Mouse (Mus musculus): ENCODE data around the gene Tet3. TPM values are rescaled to one million over a fixed set of nuclear protein-coding genes. Genes with fewer than 3 reads are reported as not detected.
A peak's percentile ranks its signal among the peaks of the same experiment; 100 is the strongest.

Gene Tet3
- polyA plus RNA-seq, 1 experiment from 2014 or later = 63.1 TPM

DNA sequence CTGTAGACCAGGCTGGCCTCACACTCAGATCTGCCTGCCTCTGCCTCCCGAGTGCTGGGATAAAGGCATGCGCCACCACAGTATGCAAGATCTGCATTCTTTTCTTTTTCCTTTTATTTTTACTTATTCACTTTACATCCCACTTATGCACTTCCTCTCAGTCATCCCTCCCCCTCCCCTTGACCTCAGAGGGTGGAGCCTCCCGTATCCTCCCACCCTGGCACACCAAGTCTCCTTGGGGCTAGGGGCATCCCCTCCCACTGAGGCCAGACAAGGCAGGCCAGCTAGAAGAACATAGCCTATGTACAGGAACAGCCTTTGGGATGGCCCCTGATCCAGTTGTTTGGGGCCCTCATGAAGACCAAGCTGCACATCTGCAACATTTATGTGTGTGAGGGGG, 41.4 kb downstream of the Tet3 start:
- Histone ChIP-seq H3K4me1 (peaks cover 87% of the 10 kb centered on the region), H3K27me3 (no peaks in the 10 kb centered on the region), H3K4me2 (replicated peaks) (no peak overlapping the region), H3K9me3 (no peaks in the 10 kb centered on the region), H3K27ac (no peak overlapping the region), H3K9ac (no peak overlapping the region), H3K4me3 (no peak overlapping the region), H3K36me3 (peaks cover 20% of the 10 kb centered on the region)
- ATAC-seq (ENCODE audit: low FRiP score, low read depth) = no peak
- WGBS = 79% methylated on average over 3 of the region's 3 CpGs

DNA sequence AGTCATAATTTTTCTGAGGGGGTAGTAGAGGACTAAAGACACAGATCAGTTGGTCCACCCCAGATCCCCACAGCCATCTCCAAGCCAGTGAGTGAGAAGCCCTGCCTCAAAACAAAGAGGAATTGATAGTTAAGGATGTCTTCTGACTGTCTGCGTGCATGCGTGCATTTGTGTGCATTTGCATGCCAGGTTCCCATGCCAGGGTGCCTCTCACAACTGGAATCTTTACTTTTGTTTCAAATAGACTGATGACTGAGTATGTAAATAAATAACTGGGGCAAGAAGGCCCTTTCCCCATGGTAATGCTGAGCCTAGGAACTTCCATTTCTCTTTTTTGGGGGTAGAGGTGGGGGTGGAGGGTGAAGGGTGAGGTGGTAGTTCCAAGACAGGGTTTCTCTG, 41.8 kb downstream of the Tet3 start:
- 95% methylated on average over 2 of the region's 2 CpGs for WGBS
- no peak overlapping the region; the same call in 1 of the 2 replicates for H3K27ac ChIP-seq

DNA sequence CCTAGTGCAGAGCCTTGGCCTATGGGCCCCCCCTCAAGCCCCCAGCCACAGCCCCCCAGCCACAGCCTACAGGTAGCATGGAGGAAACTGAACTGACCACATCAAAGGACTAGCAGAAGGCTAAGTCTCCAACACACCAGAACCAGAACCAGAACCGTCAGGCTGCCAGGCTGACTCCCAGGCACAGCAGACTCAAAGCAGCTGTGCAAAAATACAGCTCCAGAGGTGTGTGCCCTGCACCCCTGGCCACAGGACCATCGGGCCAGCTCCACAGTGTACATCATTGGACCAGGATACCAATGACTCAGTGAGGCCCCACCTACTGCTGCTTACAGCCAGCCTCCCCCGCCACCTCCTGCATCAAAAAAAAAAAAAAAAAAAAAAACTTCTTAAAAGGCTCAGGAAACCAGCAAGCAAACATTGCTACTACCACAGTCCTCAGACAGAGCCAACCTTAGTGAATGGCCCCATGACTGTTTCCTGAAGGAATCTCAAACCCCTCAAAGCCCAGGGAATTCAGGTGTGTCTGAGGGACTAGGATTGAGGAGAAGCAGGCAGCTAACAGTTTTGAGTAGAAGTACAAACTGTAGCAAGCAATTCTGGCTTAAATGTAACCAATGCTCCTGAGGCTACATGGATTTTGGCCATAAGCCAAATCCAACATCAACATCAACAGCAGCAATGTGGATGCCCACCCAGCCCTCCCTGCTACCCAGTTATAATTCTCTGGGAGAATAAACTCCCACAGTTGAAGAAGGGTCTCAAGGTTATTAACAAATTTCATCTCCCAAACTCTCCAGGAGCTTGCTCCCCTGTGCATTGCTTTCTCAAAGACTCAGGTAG, 42.4 kb downstream of the Tet3 start:
- Histone ChIP-seq H3K27ac (no peak overlapping the region; the same call in 1 of the 2 replicates), H3K27me3 (no peaks in the 10 kb centered on the region), H3K36me3 (peaks cover 17% of the 10 kb centered on the region), H3K4me2 (replicated peaks) (no peak overlapping the region), H3K9ac (0 out of 2 replicates have a peak overlapping the region, but pooled peaks have one; percentile 39), H3K4me1 (peaks cover 87% of the 10 kb centered on the region), H3K4me3 (no peak overlapping the region), H3K9me3 (no peaks in the 10 kb centered on the region)
- no peak for ATAC-seq (ENCODE audit: low FRiP score, low read depth)
- 66% methylated on average over 3 of the region's 3 CpGs for WGBS

More for the DNA sequence above, 41.8 kb downstream of the Tet3 start:
- Histone ChIP-seq H3K9ac (no peak overlapping the region), H3K4me3 (no peak overlapping the region), H3K9me3 (no peaks in the 10 kb centered on the region), H3K27me3 (no peaks in the 10 kb centered on the region), H3K4me2 (replicated peaks) (no peak overlapping the region), H3K36me3 (peaks cover 20% of the 10 kb centered on the region), H3K4me1 (peaks cover 87% of the 10 kb centered on the region)
- no peak for ATAC-seq (ENCODE audit: low FRiP score, low read depth)

GRCm38 (mm10) chr6:83415356-83415940, 43.4 kb downstream of the Tet3 start:
- ATAC-seq (ENCODE audit: low FRiP score, low read depth) = no peak
- H3K36me3 ChIP-seq = peaks cover 15% of the 10 kb centered on the region; the same call in 1 of the 2 replicates
- H3K27me3 ChIP-seq = no peaks in the 10 kb centered on the region
- no peak overlapping the region for H3K9ac ChIP-seq
- H3K4me3 ChIP-seq = no peak overlapping the region
- no peak overlapping the region for H3K4me2 ChIP-seq (replicated peaks)
- peaks cover 94% of the 10 kb centered on the region for H3K4me1 ChIP-seq
- H3K9me3 ChIP-seq = no peaks in the 10 kb centered on the region
- 89% methylated on average over 12 of the region's 12 CpGs for WGBS
- H3K27ac ChIP-seq = no peak overlapping the region

DNA sequence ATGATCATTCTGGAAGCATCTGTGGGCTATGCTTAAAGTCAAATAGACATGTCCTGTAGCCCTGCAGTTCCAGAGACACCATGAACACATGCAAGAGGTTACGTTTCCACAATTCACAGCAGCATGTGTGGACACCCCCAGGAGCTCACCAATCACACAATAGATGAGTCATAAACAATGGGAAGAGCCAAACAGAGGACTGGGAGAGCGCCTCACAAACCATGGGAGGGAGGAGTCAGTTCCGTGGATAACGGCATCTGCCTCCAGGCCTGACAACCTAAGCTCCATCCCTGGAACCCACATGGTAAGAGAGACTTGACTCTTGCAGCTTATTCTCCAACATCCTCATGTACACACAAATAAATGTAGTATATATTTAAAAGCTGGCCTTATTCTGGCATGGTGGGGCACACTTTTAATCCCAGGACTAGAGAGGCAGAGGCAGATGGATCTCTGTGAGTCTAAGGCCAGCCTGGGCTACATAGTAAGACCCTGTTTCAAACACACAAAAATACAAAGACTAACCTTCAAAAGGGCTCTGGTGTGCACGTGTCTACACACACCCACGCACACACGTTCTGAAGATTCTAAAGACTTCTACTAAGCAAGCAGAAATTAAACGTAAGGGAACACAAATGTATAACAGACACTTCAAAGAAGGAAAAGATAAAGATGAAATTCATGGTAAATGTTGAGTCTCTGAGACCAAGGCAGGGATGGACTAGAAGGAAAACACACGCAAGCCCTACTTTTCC, 44.1 kb downstream of the Tet3 start:
- Histone ChIP-seq H3K9ac (no peak overlapping the region), H3K36me3 (peaks cover 15% of the 10 kb centered on the region; the same call in 1 of the 2 replicates), H3K4me2 (replicated peaks) (no peak overlapping the region), H3K9me3 (no peaks in the 10 kb centered on the region), H3K27ac (no peak overlapping the region), H3K4me3 (no peak overlapping the region), H3K4me1 (peaks cover 95% of the 10 kb centered on the region), H3K27me3 (no peaks in the 10 kb centered on the region)
- no peak for ATAC-seq (ENCODE audit: low FRiP score, low read depth)
- WGBS = 85% methylated on average over 9 of the region's 9 CpGs

DNA sequence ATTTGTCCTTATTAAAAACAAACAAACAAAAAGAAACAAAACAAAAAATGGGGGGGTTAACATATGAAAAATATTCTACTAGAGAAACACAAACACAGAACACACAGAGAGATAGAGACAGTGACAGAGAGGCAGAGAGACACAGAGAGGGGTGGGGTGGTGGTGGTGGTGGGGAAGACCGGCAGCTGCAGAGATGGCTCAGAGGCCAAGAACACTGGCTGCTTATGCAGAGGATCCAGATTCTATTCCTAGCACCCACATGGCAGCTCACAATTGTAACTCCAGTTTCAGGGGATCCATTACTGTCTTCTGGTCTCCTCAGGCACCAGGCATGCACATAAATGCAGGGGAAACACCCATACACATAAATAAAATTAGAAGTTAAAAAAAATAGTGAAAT, 45.2 kb downstream of the Tet3 start:
- no peak for ATAC-seq (ENCODE audit: low FRiP score, low read depth)
- peaks cover 19% of the 10 kb centered on the region; the same call in 1 of the 2 replicates for H3K36me3 ChIP-seq
- peaks cover 88% of the 10 kb centered on the region for H3K4me1 ChIP-seq

DNA sequence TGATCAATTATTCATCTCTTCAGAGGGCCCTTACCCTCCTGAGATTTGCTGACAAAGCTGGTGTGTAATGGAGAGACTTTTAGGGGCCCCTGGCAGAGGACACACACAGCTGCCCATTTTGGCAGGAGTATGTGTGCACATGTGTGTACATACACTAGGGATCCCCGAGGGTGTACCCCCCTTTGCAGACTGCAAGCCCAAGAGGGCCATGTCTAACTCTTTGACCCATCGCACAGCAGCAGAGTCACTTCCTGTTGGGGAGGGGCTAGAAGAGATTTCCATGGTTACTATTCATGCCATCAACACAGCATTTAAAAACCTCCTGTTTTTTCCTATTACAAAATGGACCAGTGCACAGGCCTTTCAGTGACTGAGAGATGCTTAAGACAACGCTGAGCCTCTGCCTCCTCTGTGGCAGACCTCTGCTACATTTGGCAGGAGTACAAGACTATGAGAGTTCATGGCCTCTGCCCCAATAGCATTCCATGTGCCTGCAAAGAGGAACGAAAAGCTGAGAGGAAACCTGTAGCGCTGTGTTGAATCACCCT, 46.0 kb downstream of the Tet3 start:
- H3K9ac ChIP-seq = no peak overlapping the region
- WGBS = 60% methylated on average over 5 of the region's 5 CpGs
- no peak for ATAC-seq (ENCODE audit: low FRiP score, low read depth)

More for the DNA sequence above, 45.2 kb downstream of the Tet3 start:
- Histone ChIP-seq H3K9ac (no peak overlapping the region), H3K9me3 (no peaks in the 10 kb centered on the region), H3K4me2 (replicated peaks) (no peak overlapping the region), H3K27ac (no peak overlapping the region), H3K4me3 (no peak overlapping the region), H3K27me3 (no peaks in the 10 kb centered on the region)
- 83% methylated on average over 1 of the region's 1 CpGs for WGBS

DNA sequence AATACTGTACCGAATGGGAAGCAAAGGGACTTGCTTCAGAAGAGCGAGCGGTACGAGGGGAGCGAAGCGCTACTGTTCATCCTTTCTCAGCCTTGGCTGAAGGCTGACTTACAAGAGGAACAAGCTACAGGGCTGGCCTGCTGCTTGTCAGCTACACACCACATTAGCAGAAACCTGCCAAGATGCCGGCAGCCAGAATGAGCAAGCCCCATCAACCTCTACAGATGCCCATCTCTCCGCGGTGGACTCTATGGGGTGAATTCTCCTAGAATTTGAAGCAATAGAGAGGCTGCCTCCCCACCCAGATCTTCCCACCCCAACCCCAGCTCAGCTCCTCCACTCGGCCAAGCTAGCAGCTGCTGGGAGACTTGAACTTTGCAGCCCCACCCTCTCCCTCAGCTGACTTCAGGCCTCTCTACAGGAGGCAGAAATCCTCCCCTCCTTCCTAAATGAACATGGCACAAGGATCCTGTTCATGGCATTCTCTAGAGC, 46.5 kb downstream of the Tet3 start:
- Histone ChIP-seq H3K4me2 (replicated peaks) (no peak overlapping the region), H3K27me3 (no peaks in the 10 kb centered on the region), H3K9me3 (no peaks in the 10 kb centered on the region), H3K4me1 (peaks cover 81% of the 10 kb centered on the region), H3K4me3 (no peak overlapping the region), H3K9ac (no peak overlapping the region), H3K27ac (no peak overlapping the region), H3K36me3 (peaks cover 31% of the 10 kb centered on the region)
- 86% methylated on average over 10 of the region's 10 CpGs for WGBS
- no peak for ATAC-seq (ENCODE audit: low FRiP score, low read depth)

More for the DNA sequence above, 46.0 kb downstream of the Tet3 start:
- H3K27ac ChIP-seq = peak overlapping the region; percentile 22; the same call in 1 of the 2 replicates
- H3K36me3 ChIP-seq = peaks cover 26% of the 10 kb centered on the region
- no peaks in the 10 kb centered on the region for H3K27me3 ChIP-seq
- H3K4me1 ChIP-seq = peaks cover 85% of the 10 kb centered on the region
- no peak overlapping the region for H3K4me2 ChIP-seq (replicated peaks)
- H3K9me3 ChIP-seq = no peaks in the 10 kb centered on the region
- no peak overlapping the region for H3K4me3 ChIP-seq

DNA sequence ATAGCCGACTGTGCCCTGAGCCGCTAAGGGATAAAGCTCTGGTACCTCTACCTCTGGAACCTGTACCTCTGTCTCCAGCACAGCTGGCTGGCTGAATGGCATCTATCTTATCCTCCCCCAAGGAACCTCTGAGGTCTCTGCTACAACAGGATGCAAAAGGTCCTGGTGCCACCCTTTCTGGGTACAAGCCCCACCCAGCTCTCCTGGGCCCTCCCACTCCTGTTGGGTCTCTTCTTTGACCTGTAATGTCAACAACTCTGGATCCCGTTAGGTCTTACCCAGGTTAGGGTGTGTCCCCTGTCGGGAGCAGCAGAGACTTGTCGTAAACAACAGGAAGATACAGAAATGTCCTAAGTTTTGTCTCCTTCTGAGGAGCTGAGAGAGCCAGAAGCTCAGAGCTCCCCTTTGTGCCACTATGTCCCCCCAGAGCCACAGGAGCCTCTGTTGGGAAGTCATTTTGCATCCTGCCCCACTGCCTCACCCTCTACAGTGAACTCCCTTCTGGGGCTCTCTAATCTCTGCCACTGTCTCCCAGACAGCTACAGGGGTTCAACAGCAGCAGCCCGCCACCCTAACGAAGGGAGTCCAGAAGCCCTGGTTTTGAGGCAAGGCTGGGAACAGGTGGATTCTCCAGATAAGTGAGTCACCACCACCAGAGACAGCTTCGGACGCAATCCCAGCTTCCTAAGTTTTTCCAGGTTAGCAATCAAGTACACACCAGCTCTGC, 47.1 kb downstream of the Tet3 start:
- Histone ChIP-seq H3K27ac (0 out of 2 replicates have a peak overlapping the region, but pooled peaks have one; percentile 28), H3K9me3 (no peaks in the 10 kb centered on the region), H3K4me2 (replicated peaks) (no peak overlapping the region), H3K4me1 (peaks cover 74% of the 10 kb centered on the region), H3K4me3 (no peak overlapping the region), H3K27me3 (no peaks in the 10 kb centered on the region), H3K9ac (no peak overlapping the region), H3K36me3 (peaks cover 35% of the 10 kb centered on the region)
- ATAC-seq (ENCODE audit: low FRiP score, low read depth) = no peak
- WGBS = 77% methylated on average over 9 of the region's 9 CpGs

DNA sequence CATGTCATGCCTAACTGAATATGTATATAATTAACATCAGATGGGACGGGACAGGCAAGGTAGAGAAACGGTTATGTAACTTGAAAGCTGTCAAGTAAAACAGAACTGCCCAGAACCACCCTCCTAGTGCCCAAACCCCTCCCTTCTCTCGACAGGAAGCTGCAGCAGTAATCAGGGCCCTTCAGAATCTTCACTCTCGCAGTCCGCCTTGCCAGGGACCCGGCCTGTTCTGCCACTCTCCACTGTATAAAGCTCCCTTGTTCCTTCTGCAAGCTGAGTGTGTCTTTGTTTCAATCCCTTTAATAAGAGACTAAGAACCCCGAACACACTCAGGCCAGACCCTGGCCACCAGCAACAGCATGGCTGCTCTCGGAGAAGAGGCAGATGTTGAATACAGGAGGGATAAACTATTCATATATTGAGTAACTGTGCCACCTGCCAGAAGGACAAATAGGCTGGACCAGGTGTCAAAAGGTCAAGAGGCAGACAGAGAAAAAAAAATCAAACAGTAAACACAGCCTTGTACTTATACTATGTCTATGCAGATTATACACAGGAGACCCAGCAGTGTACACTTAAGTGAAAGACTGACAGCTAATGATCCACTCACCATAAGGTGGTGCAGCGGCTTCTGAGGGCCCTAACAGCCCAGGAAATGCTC, 48.7 kb downstream of the Tet3 start:
- no peaks in the 10 kb centered on the region for H3K27me3 ChIP-seq
- no peak overlapping the region; the same call in 1 of the 2 replicates for H3K27ac ChIP-seq
- no peaks in the 10 kb centered on the region for H3K9me3 ChIP-seq
- 62% methylated on average over 9 of the region's 9 CpGs for WGBS
- no peak for ATAC-seq (ENCODE audit: low FRiP score, low read depth)
- H3K36me3 ChIP-seq = peaks cover 44% of the 10 kb centered on the region
- H3K4me3 ChIP-seq = no peak overlapping the region
- H3K9ac ChIP-seq = no peak overlapping the region
- H3K4me1 ChIP-seq = peaks cover 58% of the 10 kb centered on the region
- H3K4me2 ChIP-seq (replicated peaks) = no peak overlapping the region

DNA sequence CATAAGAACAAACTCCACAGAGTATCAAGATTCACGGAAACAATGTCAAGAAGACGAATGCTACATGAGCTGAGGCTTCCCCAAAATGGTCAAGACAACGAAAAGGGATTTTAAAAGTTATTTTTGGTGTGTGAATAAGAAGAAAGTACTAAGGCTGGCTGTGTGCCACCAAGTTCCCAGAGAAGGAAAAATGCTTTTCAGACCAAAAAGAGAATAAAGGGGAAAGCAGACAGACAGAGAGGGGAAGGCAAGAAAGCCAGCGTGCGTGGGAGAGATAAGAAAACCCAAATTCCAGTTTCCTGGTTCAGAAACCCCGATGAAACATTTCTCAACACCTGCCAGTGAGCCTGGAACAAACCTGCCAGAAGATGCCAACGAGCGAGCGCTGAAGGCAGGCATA, 50.4 kb downstream of the Tet3 start:
- Histone ChIP-seq H3K9me3 (no peaks in the 10 kb centered on the region), H3K27ac (no peak overlapping the region), H3K4me2 (replicated peaks) (no peak overlapping the region), H3K27me3 (no peaks in the 10 kb centered on the region), H3K4me1 (peaks cover 44% of the 10 kb centered on the region), H3K9ac (no peak overlapping the region), H3K36me3 (peaks cover 49% of the 10 kb centered on the region), H3K4me3 (no peak overlapping the region)
- 89% methylated on average over 9 of the region's 9 CpGs for WGBS
- no peak for ATAC-seq (ENCODE audit: low FRiP score, low read depth)

All from limb, embryonic 13.5 days (tissue).